Mouse (Mus musculus): ENCODE results near the gene Rora.

- TF ChIP-seq CTCF (IDR thresholded peaks at IDR 0.05; ENCODE audit: borderline replicate concordance, extremely low read depth, insufficient read depth, insufficient read length) (no peak), POLR2A (IDR thresholded peaks at IDR 0.05; ENCODE audit: borderline replicate concordance, extremely low read depth, insufficient read depth, insufficient read length, poor library complexity, severe bottlenecking) (no peak)
These were observed 645.2 kb downstream of the Rora start for GRCm38 (mm10) chr9:69298566-69299335.

Measured in brain, embryonic 14.5 days (tissue).